Mouse (Mus musculus): ENCODE results near the gene Pdcd6ip.
"Not testable (repeated sequence)": the region's sequence is repeated elsewhere in the genome, so short reads cannot be mapped to it uniquely, and the experiment has no call there.

Pdcd6ip gene

GRCm38 (mm10) chr9:113701441-113702160 lies 6.5 kb downstream of the Pdcd6ip start:
- in situ Hi-C loops (cut with MboI), result no loop called here

DNA sequence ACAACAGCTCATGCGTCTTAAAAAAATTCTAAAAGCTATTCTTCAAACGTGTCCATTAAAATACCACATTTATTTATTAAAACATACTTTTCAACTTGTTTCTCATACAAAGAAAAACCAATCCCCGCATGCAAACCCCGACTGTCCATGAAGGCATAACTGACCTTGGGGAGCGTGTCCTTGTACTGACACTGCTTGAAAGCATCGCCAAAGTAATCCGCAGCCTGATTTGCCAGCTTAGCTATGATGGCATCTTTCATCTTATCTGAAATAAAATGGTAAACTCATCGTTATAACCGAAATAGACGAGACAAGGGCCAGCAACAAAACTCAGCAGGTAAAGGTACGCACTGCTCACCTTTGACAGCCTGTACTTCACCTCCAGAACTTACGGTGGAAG lies 20.6 kb downstream of the Pdcd6ip start:
- in situ Hi-C loops (cut with MboI), result no loop called here

DNA sequence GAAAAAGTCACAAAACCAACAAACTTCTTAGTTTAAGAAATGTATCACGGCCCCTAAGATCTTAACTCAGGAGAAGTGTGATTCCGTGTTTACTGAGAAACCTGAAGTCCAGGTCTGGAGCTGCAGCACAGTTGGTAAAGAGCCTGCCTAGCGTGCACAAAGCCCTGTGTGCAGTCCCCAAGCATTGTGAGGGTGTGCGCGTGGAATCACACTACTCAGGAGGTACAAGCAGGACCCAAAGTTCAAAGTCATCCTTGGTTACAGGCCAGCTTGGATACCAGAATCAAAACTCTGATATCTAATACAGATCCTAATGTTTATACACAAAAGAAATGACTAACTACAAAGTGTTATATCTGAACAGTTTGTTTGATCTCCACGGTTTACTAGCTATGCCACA lies 34.3 kb downstream of the Pdcd6ip start:
- in situ Hi-C loops (cut with MboI), result no loop called here

- in situ Hi-C loops (cut with MboI), result no loop called here
Observed at GRCm38 (mm10) chr9:113672352-113672751, 35.7 kb downstream of the Pdcd6ip start.

DNA sequence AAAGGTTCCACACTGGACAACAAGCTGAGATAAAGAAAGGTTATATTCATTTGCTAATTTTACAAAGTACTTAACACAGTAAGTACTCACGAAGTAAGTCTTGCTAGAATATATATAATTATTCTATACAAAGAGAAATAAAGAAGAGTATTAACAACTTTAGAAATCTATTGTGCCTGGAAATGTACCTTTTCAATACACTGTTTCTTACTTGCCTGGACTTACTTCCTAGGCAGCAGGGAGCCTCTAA lies 37.3 kb downstream of the Pdcd6ip start:
- in situ Hi-C loops (cut with MboI), result no loop called here

DNA sequence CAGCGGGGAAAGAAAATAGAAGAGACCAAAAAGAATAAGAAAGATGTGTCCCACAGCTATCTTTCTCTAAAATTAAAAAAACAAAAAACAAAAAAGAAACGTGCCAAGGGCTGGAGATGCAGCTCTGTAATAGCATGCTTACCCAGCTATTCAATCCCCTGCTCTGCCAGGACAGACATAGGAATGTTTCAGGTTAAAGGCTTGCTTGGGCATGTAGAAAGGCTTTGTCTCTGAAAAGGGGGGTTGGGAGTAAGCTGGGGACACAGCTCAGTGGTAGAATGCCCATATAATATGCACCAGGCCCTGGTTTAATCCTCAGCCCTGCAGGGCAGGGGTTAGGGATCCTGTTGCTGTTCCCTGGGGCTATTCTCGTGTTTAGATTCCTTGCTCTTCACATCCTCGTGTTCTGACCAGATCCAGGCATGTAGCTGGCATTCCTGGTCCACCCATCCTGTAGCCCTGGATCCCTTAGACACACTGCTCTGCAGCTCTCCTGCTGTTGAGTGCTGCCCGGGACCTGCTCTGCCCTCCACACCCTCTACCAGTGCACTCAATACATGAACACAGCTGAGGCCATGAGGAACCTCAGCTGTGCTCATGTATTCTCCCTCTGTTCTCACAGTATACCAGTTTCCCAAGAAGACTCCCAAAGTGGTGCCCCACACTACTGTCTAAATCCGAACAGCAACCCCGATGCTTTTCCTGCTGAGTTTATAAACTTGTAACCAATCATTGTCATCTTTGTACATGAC lies 37.8 kb downstream of the Pdcd6ip start:
- in situ Hi-C loops (cut with MboI), result no loop called here

DNA sequence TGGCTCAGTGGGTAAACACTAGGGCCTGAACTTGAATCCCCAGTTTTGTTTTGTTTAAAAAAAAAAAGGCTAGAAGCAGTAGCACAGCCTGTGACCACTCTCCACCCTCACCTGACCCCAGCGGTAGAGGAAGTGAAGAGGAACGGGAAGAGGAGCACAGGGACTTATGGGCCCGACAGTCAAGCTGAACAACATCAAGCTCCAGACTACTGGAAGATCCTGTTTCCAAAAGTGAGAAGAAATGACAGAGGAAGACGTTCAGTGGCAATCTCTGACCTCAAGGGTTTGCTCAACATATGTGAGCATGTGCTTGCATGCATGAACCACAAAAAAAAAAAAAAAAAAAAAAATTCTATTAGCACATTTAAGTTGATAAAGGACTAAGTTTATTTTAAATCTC lies 44.6 kb downstream of the Pdcd6ip start:
- in situ Hi-C loops (cut with MboI), result no loop called here

DNA sequence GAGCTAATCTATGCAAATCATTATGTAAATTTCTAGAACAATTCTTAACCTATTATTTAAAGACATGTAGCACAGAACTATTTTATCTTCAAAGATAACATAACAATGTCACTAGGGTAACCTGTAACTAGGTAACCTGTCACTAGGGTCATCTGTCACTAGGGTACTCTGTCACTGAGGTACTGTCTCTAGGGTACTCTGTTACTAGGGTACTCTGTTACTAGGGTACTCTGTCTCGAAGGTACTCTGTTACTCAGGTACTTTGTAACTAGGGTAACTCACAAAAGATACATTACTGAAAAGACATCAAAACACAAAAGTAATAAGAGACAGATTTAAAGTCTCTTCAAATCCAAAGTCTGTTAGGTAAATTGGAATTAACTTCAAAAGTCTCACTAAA lies 50.2 kb downstream of the Pdcd6ip start:
- in situ Hi-C loops (cut with MboI), result no loop called here

GRCm38 (mm10) chr9:113653571-113653970 lies 54.5 kb downstream of the Pdcd6ip start:
- in situ Hi-C loops (cut with MboI), result no loop called here

GRCm38 (mm10) chr9:113650787-113651186 lies 57.3 kb downstream of the Pdcd6ip start:
- in situ Hi-C loops (cut with MboI), result no loop called here

DNA sequence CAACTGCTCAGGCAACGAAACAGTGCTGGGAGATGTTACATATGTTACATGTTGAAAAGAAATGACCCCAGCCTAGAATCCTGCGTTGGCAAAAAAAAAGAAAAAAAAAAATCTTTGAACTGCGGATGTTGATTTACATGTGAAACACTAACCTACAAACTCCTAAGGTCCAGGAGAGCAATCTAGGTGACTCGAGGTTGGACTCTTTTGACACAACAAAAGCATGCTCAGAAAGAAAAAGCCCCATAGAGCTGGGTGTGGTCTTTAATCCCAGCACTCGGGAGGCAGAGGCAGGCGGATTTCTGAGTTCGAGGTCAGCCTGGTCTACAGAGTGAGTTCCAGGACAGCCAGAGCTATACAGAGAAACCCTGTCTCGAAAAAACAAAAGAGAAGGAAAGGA lies 58.8 kb downstream of the Pdcd6ip start:
- in situ Hi-C loops (cut with MboI), result not testable (repeated sequence)

DNA sequence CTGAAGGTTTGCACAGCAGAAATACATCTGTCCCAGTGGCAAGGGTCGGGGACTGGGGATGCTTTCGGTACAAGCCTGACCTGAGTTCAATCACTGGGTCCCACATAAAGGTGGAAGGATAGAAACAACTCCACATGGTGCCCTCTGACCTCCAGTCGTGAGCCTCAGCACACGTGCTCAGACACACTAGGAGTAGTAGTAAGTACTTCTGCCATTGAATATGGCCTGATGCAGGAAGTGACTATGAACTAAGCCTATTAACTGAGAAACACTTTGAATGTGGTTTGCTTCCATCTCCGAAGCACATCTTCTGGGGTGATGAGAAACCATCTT lies 62.3 kb downstream of the Pdcd6ip start:
- in situ Hi-C loops (cut with MboI), result no loop called here

DNA sequence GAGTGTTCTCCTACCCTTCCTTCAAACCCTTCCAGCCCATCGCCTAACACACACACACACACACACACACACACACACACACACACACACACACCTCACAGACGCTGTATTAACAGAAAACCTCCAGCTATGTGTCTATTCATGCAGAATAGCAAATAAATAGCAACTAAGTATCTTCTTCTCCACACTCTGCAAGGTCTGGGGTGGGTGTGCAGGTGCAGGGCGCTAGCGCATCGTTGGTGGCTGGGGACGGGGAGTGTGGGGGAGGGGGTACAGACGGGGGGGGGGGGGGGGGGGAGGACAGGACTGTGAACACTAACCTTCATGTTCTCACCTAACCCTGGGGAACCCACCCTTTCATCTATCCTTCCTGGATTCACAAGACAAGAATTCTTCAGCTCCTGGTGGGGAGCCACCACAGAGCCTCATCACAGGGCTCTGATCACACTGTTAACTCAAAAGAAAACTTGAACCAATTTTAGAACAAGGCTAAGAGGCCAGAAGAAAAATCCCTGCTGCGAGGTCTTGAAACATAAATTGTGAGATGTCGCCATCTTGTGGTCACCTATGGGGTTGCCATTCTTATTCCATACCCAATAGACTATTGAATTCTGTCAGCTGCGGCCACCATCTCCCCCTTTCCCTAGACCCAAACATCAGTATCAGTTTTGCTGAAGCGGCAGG lies 62.8 kb downstream of the Pdcd6ip start:
- in situ Hi-C loops (cut with MboI), result no loop called here

- in situ Hi-C loops (cut with MboI), result no loop called here
Observed at GRCm38 (mm10) chr9:113644701-113645100, 63.4 kb downstream of the Pdcd6ip start.

DNA sequence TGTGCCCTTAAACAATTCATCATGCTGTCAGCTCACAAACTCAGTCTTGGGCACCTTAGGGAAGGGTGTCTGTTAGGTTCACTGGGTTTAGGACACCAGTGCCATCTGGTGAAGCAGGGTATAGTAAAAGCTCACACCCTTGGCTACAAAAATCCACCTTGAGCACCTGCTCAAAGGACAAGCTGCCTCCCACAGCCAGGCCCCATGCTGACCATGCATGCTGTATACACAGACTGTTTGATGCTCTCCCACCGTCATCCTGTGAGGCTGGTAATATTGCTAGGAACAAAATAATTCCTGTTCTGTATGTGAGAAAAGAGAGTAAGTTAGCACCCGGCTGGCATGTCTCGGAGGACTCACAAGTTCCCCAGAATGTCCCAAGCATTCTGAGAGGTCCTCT lies 64.0 kb downstream of the Pdcd6ip start:
- in situ Hi-C loops (cut with MboI), result no loop called here

DNA sequence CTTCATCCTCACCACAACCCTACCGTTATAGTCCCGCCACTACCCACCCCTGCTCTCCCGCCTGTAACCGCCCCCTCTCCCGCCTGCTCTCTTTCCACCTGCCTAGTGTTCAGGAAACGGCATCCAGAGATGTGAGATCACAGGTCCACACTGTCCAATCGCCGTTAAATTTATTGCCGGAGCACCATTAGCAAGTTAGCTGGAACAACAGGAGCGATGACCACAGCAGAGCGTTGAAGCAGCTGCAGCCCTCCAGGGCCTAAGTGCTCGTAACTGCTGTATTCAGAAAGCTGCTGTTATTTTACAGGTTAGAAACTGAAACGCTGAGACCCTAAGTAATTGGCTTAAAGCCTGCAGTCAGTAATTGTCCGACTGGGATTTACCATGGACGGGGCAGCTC lies 64.4 kb downstream of the Pdcd6ip start:
- in situ Hi-C loops (cut with MboI), result no loop called here

- in situ Hi-C loops (cut with MboI), result no loop called here
Observed at GRCm38 (mm10) chr9:113634986-113635385, 73.1 kb downstream of the Pdcd6ip start.

- in situ Hi-C loops (cut with MboI), result no loop called here
Observed at GRCm38 (mm10) chr9:113633168-113633744, 74.8 kb downstream of the Pdcd6ip start.

- in situ Hi-C loops (cut with MboI), result no loop called here
Observed at GRCm38 (mm10) chr9:113632350-113633043, 75.6 kb downstream of the Pdcd6ip start.

GRCm38 (mm10) chr9:113629632-113630031 lies 78.4 kb downstream of the Pdcd6ip start:
- in situ Hi-C loops (cut with MboI), result no loop called here

GRCm38 (mm10) chr9:113629191-113629590 lies 78.9 kb downstream of the Pdcd6ip start:
- in situ Hi-C loops (cut with MboI), result no loop called here

GRCm38 (mm10) chr9:113628780-113629179 lies 79.3 kb downstream of the Pdcd6ip start:
- in situ Hi-C loops (cut with MboI), result no loop called here

Measured in mature B cell (primary cell).